Mouse (Mus musculus): ENCODE measurements around the gene Fbxo17.

- TF ChIP-seq POLR2A (IDR thresholded peaks at IDR 0.05; ENCODE audit: control insufficient read depth, extremely low read depth, insufficient read depth, low read length, poor library complexity) (no peak), CTCF (IDR thresholded peaks at IDR 0.05; ENCODE audit: borderline replicate concordance, control insufficient read depth, extremely low read depth, insufficient read depth, low read length, poor library complexity) (no peak)
Observed at GRCm38 (mm10) chr7:28765211-28765610, 48.6 kb downstream of the Fbxo17 start.
